Mouse (Mus musculus): ENCODE results near the gene 2210017I01Rik. TPM values are rescaled to one million over a fixed set of nuclear protein-coding genes. Genes with fewer than 3 reads are reported as not detected.

The 2210017I01Rik gene
- polyA plus RNA-seq, 1 experiment from 2014 or later: not detected

- H3K4me1 ChIP-seq: no peaks in the 10 kb centered on the region
- H3K9ac ChIP-seq: no peak within 1 kb of the TSS
- H3K4me3 ChIP-seq: no peak within 1 kb of the TSS
- no peaks in the 10 kb centered on the region for H3K36me3 ChIP-seq
- no peak for ATAC-seq (ENCODE audit: extremely low read depth, insufficient number of reproducible peaks, low FRiP score, low TSS enrichment)
- no peak within 1 kb of the TSS for H3K4me2 ChIP-seq
- no peak within 1 kb of the TSS for H3K27ac ChIP-seq (replicated peaks)
- no peaks in the 10 kb centered on the region for H3K9me3 ChIP-seq
- no peaks in the 10 kb centered on the region for H3K27me3 ChIP-seq (replicated peaks)
- WGBS: 59% methylated on average over 1 of the region's 1 CpGs
Observed at GRCm38 (mm10) chr3:92588858-92589257, 18.4 kb downstream of the 2210017I01Rik start, which contains the start of gene Smcp. Smcp (minus strand) TSS chr3:92588997.

GRCm38 (mm10) chr3:92587190-92587589 lies 20.1 kb downstream of the 2210017I01Rik start:
- no peak for ATAC-seq (ENCODE audit: extremely low read depth, insufficient number of reproducible peaks, low FRiP score, low TSS enrichment)
- Histone ChIP-seq H3K9me3 (no peaks in the 10 kb centered on the region), H3K27ac (replicated peaks) (no peak overlapping the region), H3K4me1 (no peaks in the 10 kb centered on the region), H3K9ac (no peak overlapping the region), H3K36me3 (no peaks in the 10 kb centered on the region), H3K4me3 (no peak overlapping the region), H3K27me3 (replicated peaks) (no peaks in the 10 kb centered on the region), H3K4me2 (no peak overlapping the region)
- 78% methylated on average over 3 of the region's 3 CpGs for WGBS

DNA sequence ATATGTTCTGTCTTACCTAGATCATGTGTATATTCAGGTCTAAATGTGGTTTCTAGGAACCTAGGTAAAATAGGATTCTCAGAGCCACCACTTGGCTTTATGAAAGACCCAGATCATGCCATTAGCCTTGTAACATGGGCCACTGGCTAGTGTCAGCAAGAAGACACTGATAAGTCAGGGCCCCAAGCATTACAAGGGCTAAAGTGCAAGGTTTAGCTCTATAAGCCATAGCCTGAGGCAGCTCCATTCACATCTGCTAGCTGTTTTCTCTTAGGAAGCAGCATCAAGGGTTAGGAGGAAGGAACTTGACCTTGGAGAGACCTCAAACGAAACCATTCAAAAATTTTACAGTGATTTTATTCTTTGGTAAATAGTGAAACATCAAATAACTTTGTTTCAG lies 22.2 kb downstream of the 2210017I01Rik start:
- Histone ChIP-seq H3K4me3 (no peak overlapping the region), H3K36me3 (no peaks in the 10 kb centered on the region), H3K27me3 (replicated peaks) (no peaks in the 10 kb centered on the region), H3K4me1 (no peaks in the 10 kb centered on the region), H3K9ac (no peak overlapping the region), H3K27ac (replicated peaks) (no peak overlapping the region), H3K4me2 (no peak overlapping the region), H3K9me3 (no peaks in the 10 kb centered on the region)
- ATAC-seq (ENCODE audit: extremely low read depth, insufficient number of reproducible peaks, low FRiP score, low TSS enrichment): no peak
- 68% methylated on average over 1 of the region's 1 CpGs for WGBS

DNA sequence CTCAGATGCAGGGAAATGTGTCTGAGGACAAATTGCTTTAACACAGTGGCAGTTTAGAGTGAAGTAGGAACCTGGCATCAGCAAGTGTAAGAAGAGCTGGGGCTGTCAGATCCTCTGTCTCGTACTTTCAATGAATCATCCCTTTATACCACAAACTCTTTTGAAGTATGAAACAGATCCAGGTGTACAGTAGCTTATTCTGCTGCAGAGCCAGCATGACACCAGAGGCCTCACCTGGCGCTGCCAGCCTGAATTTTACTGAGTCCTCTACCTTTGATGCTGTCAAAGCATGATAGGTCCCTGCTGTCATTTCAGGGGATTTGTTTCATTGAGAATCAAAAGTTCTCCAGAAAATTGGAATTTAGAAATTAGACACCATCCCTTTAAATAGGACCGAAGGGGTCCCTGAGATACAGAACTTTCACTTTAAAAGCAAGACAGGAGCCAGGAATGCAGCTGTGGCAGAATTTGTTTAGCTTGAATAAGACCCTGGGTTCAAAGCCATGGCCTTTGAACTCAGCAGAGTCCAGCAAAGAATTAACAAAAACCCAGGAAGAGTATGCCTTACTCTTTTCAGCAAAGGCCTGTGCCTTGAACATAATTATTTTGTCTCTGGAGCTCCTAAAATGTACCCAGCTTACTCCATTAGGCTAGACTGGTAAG lies 24.0 kb downstream of the 2210017I01Rik start:
- Histone ChIP-seq H3K9me3 (no peaks in the 10 kb centered on the region), H3K4me2 (no peak overlapping the region), H3K9ac (no peak overlapping the region), H3K4me3 (no peak overlapping the region), H3K36me3 (no peaks in the 10 kb centered on the region), H3K4me1 (no peaks in the 10 kb centered on the region), H3K27ac (replicated peaks) (no peak overlapping the region), H3K27me3 (replicated peaks) (no peaks in the 10 kb centered on the region)
- ATAC-seq (ENCODE audit: extremely low read depth, insufficient number of reproducible peaks, low FRiP score, low TSS enrichment): no peak
- WGBS: 72% methylated on average over 3 of the region's 3 CpGs

GRCm38 (mm10) chr3:92579508-92579907 lies 27.8 kb downstream of the 2210017I01Rik start:
- Histone ChIP-seq H3K9ac (no peak overlapping the region), H3K27ac (replicated peaks) (no peak overlapping the region), H3K4me3 (no peak overlapping the region), H3K4me1 (no peaks in the 10 kb centered on the region), H3K9me3 (no peaks in the 10 kb centered on the region), H3K36me3 (no peaks in the 10 kb centered on the region), H3K4me2 (no peak overlapping the region), H3K27me3 (replicated peaks) (no peaks in the 10 kb centered on the region)
- WGBS: 74% methylated on average over 1 of the region's 1 CpGs
- no peak for ATAC-seq (ENCODE audit: extremely low read depth, insufficient number of reproducible peaks, low FRiP score, low TSS enrichment)

DNA sequence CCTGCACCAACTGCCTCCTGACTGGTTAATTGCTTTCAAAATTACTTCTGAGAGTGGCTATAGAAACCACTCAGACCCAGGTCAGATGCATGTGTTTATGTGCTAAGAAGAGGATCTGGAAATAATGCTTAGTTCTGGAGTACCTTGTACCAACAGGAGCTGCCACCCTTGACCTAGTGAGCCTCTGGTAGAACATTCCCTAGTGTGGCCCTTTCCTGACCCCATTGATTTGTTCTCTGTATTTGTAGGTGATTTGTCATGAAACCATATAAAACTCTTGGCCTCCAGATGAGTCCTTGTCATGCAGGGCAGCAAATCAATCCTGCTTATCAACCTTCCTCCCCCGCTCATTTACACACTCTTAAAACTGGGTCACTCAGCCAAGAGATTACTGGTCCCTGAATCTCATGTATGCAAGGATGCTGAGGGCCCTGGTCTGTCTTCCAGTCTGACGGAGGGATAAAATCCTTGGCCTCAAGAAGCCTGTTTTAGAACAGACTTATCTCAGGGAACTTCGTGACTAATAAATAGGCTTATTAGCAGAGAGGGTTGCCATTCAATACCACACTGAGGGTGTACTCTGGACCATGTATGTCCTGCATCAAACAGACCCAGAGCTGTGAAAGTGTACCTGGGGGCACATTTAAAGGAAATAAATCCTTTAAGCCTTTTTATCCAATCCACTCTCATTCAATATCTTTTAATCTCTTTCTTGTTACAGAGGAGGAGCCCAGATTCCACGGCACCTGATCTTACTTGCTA lies 28.5 kb downstream of the 2210017I01Rik start:
- H3K4me3 ChIP-seq: no peak overlapping the region
- H3K36me3 ChIP-seq: no peaks in the 10 kb centered on the region
- H3K4me2 ChIP-seq: no peak overlapping the region
- no peaks in the 10 kb centered on the region for H3K9me3 ChIP-seq
- WGBS: 50% methylated on average over 4 of the region's 4 CpGs
- no peaks in the 10 kb centered on the region for H3K4me1 ChIP-seq
- no peak overlapping the region for H3K9ac ChIP-seq
- no peak overlapping the region for H3K27ac ChIP-seq (replicated peaks)
- no peaks in the 10 kb centered on the region for H3K27me3 ChIP-seq (replicated peaks)
- no peak for ATAC-seq (ENCODE audit: extremely low read depth, insufficient number of reproducible peaks, low FRiP score, low TSS enrichment)

GRCm38 (mm10) chr3:92573449-92574041 lies 33.7 kb downstream of the 2210017I01Rik start, which contains the start of gene Ivl:
Ivl (minus strand) TSS chr3:92573735.
- WGBS: 41% methylated on average over 1 of the region's 1 CpGs
- H3K27ac ChIP-seq (replicated peaks): no peak within 1 kb of the TSS
- no peak within 1 kb of the TSS for H3K4me2 ChIP-seq
- H3K9ac ChIP-seq: no peak within 1 kb of the TSS
- H3K9me3 ChIP-seq: no peaks in the 10 kb centered on the region
- H3K36me3 ChIP-seq: no peaks in the 10 kb centered on the region
- H3K27me3 ChIP-seq (replicated peaks): no peaks in the 10 kb centered on the region
- ATAC-seq (ENCODE audit: extremely low read depth, insufficient number of reproducible peaks, low FRiP score, low TSS enrichment): no peak
- H3K4me1 ChIP-seq: no peaks in the 10 kb centered on the region
- no peak within 1 kb of the TSS for H3K4me3 ChIP-seq

- WGBS: 48% methylated on average over 2 of the region's 2 CpGs
- H3K4me2 ChIP-seq: no peak overlapping the region
- H3K27ac ChIP-seq (replicated peaks): no peak overlapping the region
Observed at GRCm38 (mm10) chr3:92572514-92573155, 34.7 kb downstream of the 2210017I01Rik start.

GRCm38 (mm10) chr3:92568752-92569151 lies 38.5 kb downstream of the 2210017I01Rik start:
- H3K4me2 ChIP-seq: no peak overlapping the region
- no peak overlapping the region for H3K9ac ChIP-seq
- H3K4me3 ChIP-seq: no peak overlapping the region
- WGBS: 70% methylated on average over 2 of the region's 2 CpGs
- no peaks in the 10 kb centered on the region for H3K9me3 ChIP-seq
- H3K27ac ChIP-seq (replicated peaks): no peak overlapping the region
- H3K4me1 ChIP-seq: no peaks in the 10 kb centered on the region
- no peaks in the 10 kb centered on the region for H3K27me3 ChIP-seq (replicated peaks)
- H3K36me3 ChIP-seq: no peaks in the 10 kb centered on the region
- no peak for ATAC-seq (ENCODE audit: extremely low read depth, insufficient number of reproducible peaks, low FRiP score, low TSS enrichment)

More at GRCm38 (mm10) chr3:92572514-92573155, 34.7 kb downstream of the 2210017I01Rik start:
- no peak for ATAC-seq (ENCODE audit: extremely low read depth, insufficient number of reproducible peaks, low FRiP score, low TSS enrichment)
- no peaks in the 10 kb centered on the region for H3K4me1 ChIP-seq
- H3K9me3 ChIP-seq: no peaks in the 10 kb centered on the region
- H3K27me3 ChIP-seq (replicated peaks): no peaks in the 10 kb centered on the region
- H3K4me3 ChIP-seq: no peak overlapping the region
- H3K36me3 ChIP-seq: no peaks in the 10 kb centered on the region
- H3K9ac ChIP-seq: no peak overlapping the region

GRCm38 (mm10) chr3:92565418-92565817 lies 41.9 kb downstream of the 2210017I01Rik start:
- ATAC-seq (ENCODE audit: extremely low read depth, insufficient number of reproducible peaks, low FRiP score, low TSS enrichment): no peak
- Histone ChIP-seq H3K36me3 (no peaks in the 10 kb centered on the region), H3K27me3 (replicated peaks) (no peaks in the 10 kb centered on the region), H3K4me2 (no peak overlapping the region), H3K27ac (replicated peaks) (no peak overlapping the region), H3K9me3 (no peaks in the 10 kb centered on the region), H3K4me1 (no peaks in the 10 kb centered on the region), H3K4me3 (no peak overlapping the region), H3K9ac (no peak overlapping the region)

Measured in heart, embryonic 13.5 days (tissue).